Mouse (Mus musculus): ENCODE measurements around the gene Gm17334. TPM values are rescaled to one million over a fixed set of nuclear protein-coding genes. Genes with fewer than 3 reads are reported as not detected.

Gm17334 gene
- polyA plus RNA-seq, 1 experiment from 2014 or later = not detected

GRCm38 (mm10) chr11:53749716-53750352 lies 23.2 kb downstream of the Gm17334 start:
- H3K4me1 ChIP-seq = no peaks in the 10 kb centered on the region
- no peak overlapping the region for H3K9ac ChIP-seq
- ATAC-seq = no peak
- H3K27me3 ChIP-seq = no peaks in the 10 kb centered on the region
- no peaks in the 10 kb centered on the region; the same call in 1 of the 2 replicates for H3K9me3 ChIP-seq (replicated peaks)
- no peaks in the 10 kb centered on the region for H3K36me3 ChIP-seq (ENCODE audit: poor library complexity, severe bottlenecking)
- 52% methylated on average over 5 of the region's 5 CpGs for WGBS
- no peak overlapping the region for H3K4me2 ChIP-seq
- no peak overlapping the region for H3K4me3 ChIP-seq
- no peak overlapping the region for H3K27ac ChIP-seq

- Histone ChIP-seq H3K9me3 (replicated peaks) (no peaks in the 10 kb centered on the region; the same call in 1 of the 2 replicates), H3K4me2 (no peak overlapping the region), H3K27ac (no peak overlapping the region), H3K9ac (no peak overlapping the region), H3K4me3 (no peak overlapping the region), H3K27me3 (no peaks in the 10 kb centered on the region), H3K36me3 (ENCODE audit: poor library complexity, severe bottlenecking) (no peaks in the 10 kb centered on the region), H3K4me1 (no peaks in the 10 kb centered on the region)
- 70% methylated on average over 4 of the region's 4 CpGs for WGBS
- ATAC-seq = no peak
Measured at GRCm38 (mm10) chr11:53749306-53749705, 23.7 kb downstream of the Gm17334 start.

GRCm38 (mm10) chr11:53748614-53749013 lies 24.4 kb downstream of the Gm17334 start:
- 91% methylated on average over 6 of the region's 6 CpGs for WGBS
- ATAC-seq = no peak

GRCm38 (mm10) chr11:53747985-53748384 lies 25.0 kb downstream of the Gm17334 start:
- WGBS = 90% methylated on average over 9 of the region's 9 CpGs
- Histone ChIP-seq H3K27me3 (no peaks in the 10 kb centered on the region), H3K4me2 (no peak overlapping the region)

More at GRCm38 (mm10) chr11:53748614-53749013, 24.4 kb downstream of the Gm17334 start:
- H3K27me3 ChIP-seq = no peaks in the 10 kb centered on the region
- H3K27ac ChIP-seq = no peak overlapping the region
- H3K4me1 ChIP-seq = no peaks in the 10 kb centered on the region
- no peak overlapping the region for H3K4me3 ChIP-seq
- no peak overlapping the region for H3K9ac ChIP-seq
- no peaks in the 10 kb centered on the region; the same call in 1 of the 2 replicates for H3K9me3 ChIP-seq (replicated peaks)
- H3K36me3 ChIP-seq (ENCODE audit: poor library complexity, severe bottlenecking) = no peaks in the 10 kb centered on the region
- H3K4me2 ChIP-seq = no peak overlapping the region

GRCm38 (mm10) chr11:53745260-53745659 lies 27.7 kb downstream of the Gm17334 start:
- no peaks in the 10 kb centered on the region for H3K27me3 ChIP-seq
- WGBS = 91% methylated on average over 2 of the region's 2 CpGs
- H3K27ac ChIP-seq = no peak overlapping the region
- H3K4me3 ChIP-seq = no peak overlapping the region
- no peak for ATAC-seq
- no peak overlapping the region for H3K9ac ChIP-seq
- no peaks in the 10 kb centered on the region for H3K36me3 ChIP-seq (ENCODE audit: poor library complexity, severe bottlenecking)
- H3K4me2 ChIP-seq = no peak overlapping the region
- H3K4me1 ChIP-seq = no peaks in the 10 kb centered on the region
- no peaks in the 10 kb centered on the region for H3K9me3 ChIP-seq (replicated peaks)

More at GRCm38 (mm10) chr11:53747985-53748384, 25.0 kb downstream of the Gm17334 start:
- Histone ChIP-seq H3K36me3 (ENCODE audit: poor library complexity, severe bottlenecking) (no peaks in the 10 kb centered on the region), H3K4me3 (no peak overlapping the region), H3K9me3 (replicated peaks) (no peaks in the 10 kb centered on the region), H3K9ac (no peak overlapping the region), H3K27ac (no peak overlapping the region), H3K4me1 (no peaks in the 10 kb centered on the region)
- no peak for ATAC-seq

- ATAC-seq = no peak
- no peaks in the 10 kb centered on the region for H3K4me1 ChIP-seq
- no peak overlapping the region for H3K9ac ChIP-seq
- no peak overlapping the region for H3K27ac ChIP-seq
- no peak overlapping the region for H3K4me3 ChIP-seq
- no peaks in the 10 kb centered on the region for H3K27me3 ChIP-seq
- no peaks in the 10 kb centered on the region for H3K36me3 ChIP-seq (ENCODE audit: poor library complexity, severe bottlenecking)
- H3K4me2 ChIP-seq = no peak overlapping the region
- no peaks in the 10 kb centered on the region for H3K9me3 ChIP-seq (replicated peaks)
- 3% methylated on average over 5 of the region's 5 CpGs for WGBS
Measured at GRCm38 (mm10) chr11:53742353-53742752, 30.6 kb downstream of the Gm17334 start.

GRCm38 (mm10) chr11:53737573-53737946 lies 35.4 kb downstream of the Gm17334 start:
- no peaks in the 10 kb centered on the region for H3K4me1 ChIP-seq
- no peak overlapping the region for H3K4me3 ChIP-seq
- H3K27ac ChIP-seq = no peak overlapping the region
- WGBS = 39% methylated on average over 6 of the region's 6 CpGs
- H3K4me2 ChIP-seq = no peak overlapping the region
- H3K9me3 ChIP-seq (replicated peaks) = no peaks in the 10 kb centered on the region
- 0 out of 2 replicates have a peak, but pooled peaks have one; percentile 66 for ATAC-seq
- H3K27me3 ChIP-seq = no peaks in the 10 kb centered on the region
- H3K9ac ChIP-seq = no peak overlapping the region
- no peaks in the 10 kb centered on the region for H3K36me3 ChIP-seq (ENCODE audit: poor library complexity, severe bottlenecking)

GRCm38 (mm10) chr11:53736771-53737572 lies 36.0 kb downstream of the Gm17334 start:
- Histone ChIP-seq H3K9me3 (replicated peaks) (no peaks in the 10 kb centered on the region), H3K27me3 (no peaks in the 10 kb centered on the region), H3K4me1 (no peaks in the 10 kb centered on the region), H3K9ac (no peak overlapping the region), H3K4me2 (no peak overlapping the region), H3K27ac (no peak overlapping the region), H3K36me3 (ENCODE audit: poor library complexity, severe bottlenecking) (no peaks in the 10 kb centered on the region), H3K4me3 (no peak overlapping the region)
- WGBS = 50% methylated on average over 14 of the region's 14 CpGs
- peak; percentile 38; the same call in 1 of the 2 replicates for ATAC-seq

- no peak overlapping the region for H3K27ac ChIP-seq
- no peaks in the 10 kb centered on the region for H3K9me3 ChIP-seq (replicated peaks)
- H3K4me1 ChIP-seq = no peaks in the 10 kb centered on the region
- H3K4me2 ChIP-seq = peak overlapping the region; percentile 54
- H3K27me3 ChIP-seq = no peaks in the 10 kb centered on the region
- no peaks in the 10 kb centered on the region for H3K36me3 ChIP-seq (ENCODE audit: poor library complexity, severe bottlenecking)
- peak; percentile 93 for ATAC-seq
- H3K4me3 ChIP-seq = peak overlapping the region; percentile 21; the same call in 1 of the 2 replicates
- WGBS = 20% methylated on average over 17 of the region's 17 CpGs
- peak overlapping the region; percentile 46 for H3K9ac ChIP-seq
Measured at GRCm38 (mm10) chr11:53735682-53736245, 37.2 kb downstream of the Gm17334 start.

GRCm38 (mm10) chr11:53734970-53735681 lies 37.9 kb downstream of the Gm17334 start:
- H3K4me1 ChIP-seq = no peaks in the 10 kb centered on the region
- 0 out of 2 replicates have a peak overlapping the region, but pooled peaks have one; percentile 54 for H3K4me2 ChIP-seq
- no peak overlapping the region for H3K4me3 ChIP-seq
- no peaks in the 10 kb centered on the region for H3K9me3 ChIP-seq (replicated peaks)
- H3K9ac ChIP-seq = no peak overlapping the region
- no peaks in the 10 kb centered on the region for H3K27me3 ChIP-seq
- H3K36me3 ChIP-seq (ENCODE audit: poor library complexity, severe bottlenecking) = no peaks in the 10 kb centered on the region
- no peak overlapping the region for H3K27ac ChIP-seq
- 72% methylated on average over 18 of the region's 18 CpGs for WGBS
- ATAC-seq = no peak

- Histone ChIP-seq H3K9me3 (replicated peaks) (no peaks in the 10 kb centered on the region), H3K27ac (no peak overlapping the region), H3K4me2 (no peak overlapping the region), H3K4me1 (no peaks in the 10 kb centered on the region), H3K27me3 (no peaks in the 10 kb centered on the region), H3K36me3 (ENCODE audit: poor library complexity, severe bottlenecking) (no peaks in the 10 kb centered on the region), H3K4me3 (no peak overlapping the region), H3K9ac (no peak overlapping the region)
- no peak for ATAC-seq
- WGBS = 83% methylated on average over 2 of the region's 2 CpGs
Measured at GRCm38 (mm10) chr11:53734431-53734830, 38.6 kb downstream of the Gm17334 start.

GRCm38 (mm10) chr11:53733824-53734223 lies 39.2 kb downstream of the Gm17334 start:
- Histone ChIP-seq H3K9me3 (replicated peaks) (no peaks in the 10 kb centered on the region), H3K4me3 (no peak overlapping the region), H3K36me3 (ENCODE audit: poor library complexity, severe bottlenecking) (no peaks in the 10 kb centered on the region), H3K4me1 (no peaks in the 10 kb centered on the region), H3K27me3 (no peaks in the 10 kb centered on the region), H3K4me2 (no peak overlapping the region), H3K9ac (no peak overlapping the region), H3K27ac (no peak overlapping the region)
- WGBS = 88% methylated on average over 7 of the region's 7 CpGs
- ATAC-seq = no peak

All from forebrain, embryonic 13.5 days (tissue).